Mouse (Mus musculus) midbrain, embryonic 14.5 days (tissue): ENCODE measurements around the gene Ldlrad3. TPM values are rescaled to one million over a fixed set of nuclear protein-coding genes. Genes with fewer than 3 reads are reported as not detected.
A peak's percentile ranks its signal among the peaks of the same experiment; 100 is the strongest.

Experiments used
- ATAC-seq: fragments of 200-750 bp; cut with Nextera tagmentation; 2 replicates; pipeline ENCODE4 v1.8.0; 2017; ENCODE audit warnings: moderate number of reproducible peaks, moderate library complexity; ENCODE audit not compliant: low FRiP score, low TSS enrichment
- DNase-seq: peaks from one replicate; pipeline ENCODE4 v3.0.0-alpha.2; 2015
- H3K27ac ChIP-seq: fragments of 300-500 bp; sonication (generic); replicated peaks from 2 replicates; pipeline ENCODE4 v1.5.1; 2014; ENCODE audit warnings: mild to moderate bottlenecking, low read depth, low read length, moderate library complexity
- H3K27me3 ChIP-seq: fragments of 300-500 bp; sonication (generic); 2 replicates; pipeline ENCODE4 v1.6.1; 2014; ENCODE audit warnings: low read length, control low read depth, mixed read lengths; ENCODE audit not compliant: control insufficient read depth, insufficient read depth
- H3K36me3 ChIP-seq: fragments of 300-500 bp; sonication (generic); 2 replicates; pipeline ENCODE4 v1.6.1; 2014; ENCODE audit warnings: low read length, control low read depth; ENCODE audit not compliant: control insufficient read depth, insufficient read depth
- H3K4me1 ChIP-seq: fragments of 300-500 bp; sonication (generic); 2 replicates; pipeline ENCODE4 v1.6.1; 2014; ENCODE audit warnings: mild to moderate bottlenecking, antibody characterized with exemption, low read length, control low read depth; ENCODE audit not compliant: control insufficient read depth, insufficient read depth
- H3K4me2 ChIP-seq: fragments of 300-500 bp; sonication (generic); 2 replicates; pipeline ENCODE4 v1.6.1; 2014; ENCODE audit warnings: mild to moderate bottlenecking, low read length, moderate library complexity
- H3K4me3 ChIP-seq: fragments of 300-500 bp; sonication (generic); replicated peaks from 2 replicates; pipeline ENCODE4 v1.5.1; 2014; ENCODE audit warnings: low read depth, low read length
- H3K9ac ChIP-seq: fragments of 300-500 bp; sonication (generic); replicated peaks from 2 replicates; pipeline ENCODE4 v1.6.1; 2014; ENCODE audit warnings: mild to moderate bottlenecking, low read length, moderate library complexity
- H3K9me3 ChIP-seq: fragments of 300-500 bp; sonication (generic); 2 replicates; pipeline ENCODE4 v1.6.1; 2016; ENCODE audit warnings: low read length, control low read depth, mixed read lengths; ENCODE audit not compliant: control insufficient read depth
- WGBS: fragments of 180-500 bp; shearing (Covaris S2); extraction: QIAGEN DNeasy Blood & Tissue Kit; methylation state at CpG from one replicate; pipeline ENCODE4 v1.1.7; 2014; 5-methylcytosine and 5-hydroxymethylcytosine counted together
- polyA plus RNA-seq: library from polyadenylated mRNA; unstranded; fragments of >200 nt; fragmentation: Nextera tagmentation; extraction: Ambion mirVana; gene quantifications from 2 replicates; pipeline ENCODE4 v1.2.1, GENCODE M21; 2014

Gene Ldlrad3
- polyA plus RNA-seq, 1 experiment from 2014 or later: 34.0 TPM

DNA sequence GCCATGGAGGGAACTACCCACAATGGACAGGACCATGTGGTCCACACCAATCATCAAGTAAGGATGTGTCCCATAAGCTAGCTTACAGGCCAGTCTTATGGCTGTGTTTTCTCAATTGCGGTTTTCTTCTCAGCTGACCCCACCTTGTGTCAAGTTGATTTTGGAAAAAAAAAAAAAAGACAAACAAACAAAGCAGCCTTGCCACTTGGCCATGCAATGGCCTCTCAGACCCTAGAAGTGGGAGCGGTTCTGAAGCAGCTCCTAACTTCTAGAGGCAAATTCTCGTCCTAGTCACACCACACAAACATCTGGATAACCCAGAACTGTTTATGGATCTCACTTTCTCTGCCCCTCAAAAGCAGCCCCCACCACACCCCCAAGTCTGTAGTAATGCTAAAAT, 41.1 kb downstream of the Ldlrad3 start:
- Histone ChIP-seq H3K36me3 (no peaks in the 10 kb centered on the region), H3K9me3 (no peaks in the 10 kb centered on the region), H3K4me1 (peaks cover 28% of the 10 kb centered on the region), H3K9ac (no peak overlapping the region), H3K4me3 (no peak overlapping the region), H3K27me3 (no peaks in the 10 kb centered on the region), H3K4me2 (no peak overlapping the region), H3K27ac (no peak overlapping the region)
- no peak for ATAC-seq
- 95% methylated on average over 3 of the region's 3 CpGs for WGBS
- no peak for DNase-seq

DNA sequence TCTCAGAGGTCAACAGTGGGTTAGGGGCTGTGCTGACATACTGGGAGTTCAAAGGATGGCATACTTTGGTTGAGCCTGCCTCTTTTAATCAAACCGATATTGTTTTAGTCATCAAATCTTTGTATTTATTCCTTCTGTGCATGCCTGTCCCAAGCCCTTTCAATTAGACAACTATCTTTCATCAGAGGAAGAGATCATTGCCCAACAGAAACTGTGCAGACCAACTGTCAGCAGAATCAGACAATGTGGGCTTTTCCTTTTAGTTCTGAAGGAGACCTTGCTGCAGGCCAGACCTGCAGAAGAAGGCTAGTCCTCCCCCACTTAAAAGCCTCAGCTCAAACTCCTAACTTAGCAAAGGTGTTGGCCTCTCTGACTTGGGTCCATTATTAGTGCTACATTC, 41.9 kb downstream of the Ldlrad3 start:
- Histone ChIP-seq H3K27ac (no peak overlapping the region), H3K36me3 (no peaks in the 10 kb centered on the region), H3K4me1 (peaks cover 28% of the 10 kb centered on the region), H3K4me2 (no peak overlapping the region), H3K9me3 (no peaks in the 10 kb centered on the region), H3K9ac (no peak overlapping the region), H3K27me3 (no peaks in the 10 kb centered on the region), H3K4me3 (no peak overlapping the region)
- WGBS: 95% methylated on average over 1 of the region's 1 CpGs
- DNase-seq: no peak
- no peak for ATAC-seq

- Histone ChIP-seq H3K9ac (no peak overlapping the region), H3K36me3 (no peaks in the 10 kb centered on the region), H3K27me3 (no peaks in the 10 kb centered on the region), H3K27ac (0 out of 2 replicates have a peak overlapping the region, but pooled peaks have one; percentile 32), H3K4me2 (no peak overlapping the region), H3K4me3 (no peak overlapping the region), H3K9me3 (no peaks in the 10 kb centered on the region), H3K4me1 (peaks cover 35% of the 10 kb centered on the region)
- ATAC-seq (no peak), DNase-seq (no peak)
- 51% methylated on average over 14 of the region's 14 CpGs for WGBS
These were observed 43.4 kb downstream of the Ldlrad3 start for GRCm38 (mm10) chr2:102142654-102143271.

DNA sequence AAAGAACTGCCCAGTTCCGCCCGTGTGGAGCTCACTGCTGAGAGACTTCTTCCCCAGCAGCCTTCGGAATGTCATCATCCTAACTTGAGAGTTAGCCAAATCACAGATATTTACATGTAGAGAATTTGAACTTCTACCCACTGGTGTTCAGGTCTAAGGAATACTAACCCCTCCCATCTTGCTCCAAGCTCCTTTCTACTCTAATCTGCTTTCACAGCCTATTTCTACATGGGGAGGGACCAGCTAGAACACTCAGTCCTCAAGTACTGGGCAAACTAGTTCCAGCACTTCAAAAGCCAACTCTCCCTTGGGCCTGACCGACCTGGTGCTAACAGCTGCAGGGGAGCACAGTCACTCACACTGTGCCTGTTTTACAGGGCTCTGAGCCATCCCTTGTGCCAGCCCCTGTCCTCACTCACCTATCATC, 44.0 kb downstream of the Ldlrad3 start:
- ATAC-seq (no peak), DNase-seq (no peak)
- H3K9me3 ChIP-seq: no peaks in the 10 kb centered on the region
- peaks cover 32% of the 10 kb centered on the region for H3K4me1 ChIP-seq
- no peaks in the 10 kb centered on the region for H3K36me3 ChIP-seq
- 0 out of 2 replicates have a peak overlapping the region, but pooled peaks have one; percentile 32 for H3K27ac ChIP-seq
- no peaks in the 10 kb centered on the region for H3K27me3 ChIP-seq
- H3K9ac ChIP-seq: no peak overlapping the region
- no peak overlapping the region for H3K4me3 ChIP-seq
- no peak overlapping the region for H3K4me2 ChIP-seq
- WGBS: 64% methylated on average over 4 of the region's 4 CpGs

DNA sequence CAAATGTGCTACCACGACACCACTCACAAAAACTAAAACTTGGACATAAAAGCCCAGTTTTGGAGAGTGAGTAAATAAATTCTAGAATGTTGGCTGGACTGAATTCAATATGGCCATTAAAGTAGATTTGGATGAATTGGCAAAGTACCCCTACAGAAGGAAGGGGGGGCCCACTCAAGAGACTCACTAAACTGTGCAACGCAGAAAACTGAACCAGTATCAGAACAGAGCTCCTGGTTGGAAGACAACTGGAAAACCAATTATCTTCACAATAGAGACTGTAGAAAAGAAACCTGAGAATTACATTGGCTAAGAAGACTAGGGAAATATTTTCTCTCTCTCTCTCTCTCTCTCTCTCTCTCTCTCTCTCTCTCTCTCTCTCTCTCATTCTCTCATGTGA, 45.0 kb downstream of the Ldlrad3 start:
- Histone ChIP-seq H3K4me3 (no peak overlapping the region), H3K36me3 (no peaks in the 10 kb centered on the region), H3K9ac (no peak overlapping the region), H3K4me1 (peaks cover 38% of the 10 kb centered on the region), H3K27me3 (no peaks in the 10 kb centered on the region), H3K27ac (no peak overlapping the region), H3K9me3 (no peaks in the 10 kb centered on the region), H3K4me2 (no peak overlapping the region)
- DNase-seq (no peak), ATAC-seq (no peak)
- 82% methylated on average over 2 of the region's 2 CpGs for WGBS

DNA sequence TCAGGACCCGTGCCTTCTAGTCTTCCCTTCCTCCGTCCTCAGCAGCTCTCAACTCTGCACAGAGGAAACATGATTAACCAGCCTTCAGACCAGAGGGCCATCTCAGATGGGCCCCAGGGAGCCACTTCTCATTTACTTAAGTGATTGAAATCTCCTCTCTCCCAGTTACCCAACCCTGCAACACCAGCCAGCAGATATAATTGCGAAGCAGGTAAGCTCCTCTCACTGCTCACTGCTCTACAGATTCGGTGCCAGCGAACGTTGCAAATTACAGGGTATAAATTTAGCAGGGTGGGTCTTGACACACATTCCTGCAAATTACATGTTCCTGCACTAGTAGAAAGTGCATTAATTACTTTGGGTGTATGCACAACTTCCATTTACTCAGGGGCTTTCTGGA, 48.3 kb downstream of the Ldlrad3 start:
- DNase-seq (no peak), ATAC-seq (no peak)
- Histone ChIP-seq H3K36me3 (no peaks in the 10 kb centered on the region), H3K4me1 (peaks cover 47% of the 10 kb centered on the region), H3K9ac (no peak overlapping the region), H3K9me3 (no peaks in the 10 kb centered on the region), H3K4me2 (no peak overlapping the region), H3K27me3 (no peaks in the 10 kb centered on the region), H3K27ac (no peak overlapping the region), H3K4me3 (no peak overlapping the region)
- WGBS: 45% methylated on average over 6 of the region's 6 CpGs

DNA sequence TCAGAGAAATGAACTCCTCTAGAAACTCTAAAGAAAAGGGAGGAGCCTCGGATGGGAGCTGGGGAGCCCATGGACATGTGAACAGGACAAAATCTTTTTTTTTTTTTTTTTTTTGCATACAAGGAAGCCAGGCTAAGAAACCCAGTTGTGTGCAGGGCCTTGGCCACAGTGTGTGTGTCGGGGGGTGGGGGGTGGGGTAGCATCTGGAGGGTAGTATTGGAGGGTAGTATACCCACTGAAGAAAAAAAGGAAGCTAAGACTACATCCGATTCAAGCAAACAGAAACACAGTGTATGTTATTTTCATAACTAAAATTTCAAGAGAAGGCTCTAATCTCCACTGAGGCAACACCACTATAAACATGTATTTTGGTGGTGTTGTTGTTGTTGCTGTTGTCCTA, 50.0 kb downstream of the Ldlrad3 start:
- WGBS: 83% methylated on average over 3 of the region's 3 CpGs
- Histone ChIP-seq H3K9me3 (no peaks in the 10 kb centered on the region), H3K4me2 (no peak overlapping the region), H3K27me3 (no peaks in the 10 kb centered on the region), H3K4me1 (peaks cover 37% of the 10 kb centered on the region), H3K9ac (no peak overlapping the region), H3K4me3 (no peak overlapping the region), H3K27ac (no peak overlapping the region), H3K36me3 (no peaks in the 10 kb centered on the region)
- no peak for DNase-seq
- ATAC-seq: no peak

- no peak overlapping the region for H3K27ac ChIP-seq
- peaks cover 37% of the 10 kb centered on the region for H3K4me1 ChIP-seq
- no peaks in the 10 kb centered on the region for H3K36me3 ChIP-seq
- no peaks in the 10 kb centered on the region for H3K27me3 ChIP-seq
- peak; percentile 63 for DNase-seq
- WGBS: 68% methylated on average over 9 of the region's 9 CpGs
- no peak overlapping the region for H3K9ac ChIP-seq
- no peak overlapping the region for H3K4me3 ChIP-seq
- no peaks in the 10 kb centered on the region for H3K9me3 ChIP-seq
- no peak overlapping the region for H3K4me2 ChIP-seq
- no peak for ATAC-seq
These were observed 51.5 kb downstream of the Ldlrad3 start for GRCm38 (mm10) chr2:102134510-102135262.
